Mouse (Mus musculus): ENCODE data around the gene Atp8b4. TPM values are rescaled to one million over a fixed set of nuclear protein-coding genes. Genes with fewer than 3 reads are reported as not detected.

The Atp8b4 gene
- polyA plus RNA-seq, 1 experiment = not detected

GRCm38 (mm10) chr2:126505156-126505555 lies 4.7 kb upstream of the Atp8b4 start:
- no peaks in the 10 kb centered on the region for H3K36me3 ChIP-seq (ENCODE audit: control insufficient read depth, insufficient read depth, low read length, poor library complexity, severe bottlenecking)
- H3K9ac ChIP-seq (ENCODE audit: low read depth, poor library complexity, severe bottlenecking) = no peak overlapping the region
- H3K4me1 ChIP-seq (ENCODE audit: control insufficient read depth, insufficient read depth, low read length) = no peaks in the 10 kb centered on the region
- H3K27ac ChIP-seq (ENCODE audit: insufficient read depth, low read length) = no peak overlapping the region
- no peak overlapping the region for H3K4me3 ChIP-seq (ENCODE audit: low read depth, low read length)
- H3K27me3 ChIP-seq (ENCODE audit: control insufficient read depth, insufficient read depth, low read length, poor library complexity, severe bottlenecking) = no peaks in the 10 kb centered on the region
- TF ChIP-seq POLR2A (IDR thresholded peaks at IDR 0.05; ENCODE audit: insufficient read depth, low read length) = no peak
- no peak for TF ChIP-seq CTCF (IDR thresholded peaks at IDR 0.05; ENCODE audit: low read depth, low read length)
- TF ChIP-seq EP300 (IDR thresholded peaks at IDR 0.05; ENCODE audit: insufficient read depth, low read depth, low read length) = no peak
- 0 out of 2 replicates have a peak, but pooled peaks cover 3% of the 10 kb centered on the region for H3K9me3 ChIP-seq (replicated peaks; ENCODE audit: control insufficient read depth, insufficient read depth, low read length, poor library complexity, severe bottlenecking)

- no peak overlapping the region for H3K4me3 ChIP-seq (ENCODE audit: low read depth, low read length)
- no peaks in the 10 kb centered on the region for H3K27me3 ChIP-seq (ENCODE audit: control insufficient read depth, insufficient read depth, low read length, poor library complexity, severe bottlenecking)
- H3K36me3 ChIP-seq (ENCODE audit: control insufficient read depth, insufficient read depth, low read length, poor library complexity, severe bottlenecking) = no peaks in the 10 kb centered on the region
- no peaks in the 10 kb centered on the region for H3K4me1 ChIP-seq (ENCODE audit: control insufficient read depth, insufficient read depth, low read length)
- no peak for TF ChIP-seq POLR2A (IDR thresholded peaks at IDR 0.05; ENCODE audit: insufficient read depth, low read length)
- 0 out of 2 replicates have a peak, but pooled peaks cover 3% of the 10 kb centered on the region for H3K9me3 ChIP-seq (replicated peaks; ENCODE audit: control insufficient read depth, insufficient read depth, low read length, poor library complexity, severe bottlenecking)
- H3K9ac ChIP-seq (ENCODE audit: low read depth, poor library complexity, severe bottlenecking) = no peak overlapping the region
- no peak overlapping the region for H3K27ac ChIP-seq (ENCODE audit: insufficient read depth, low read length)
These were observed 744 bp downstream of the Atp8b4 start for GRCm38 (mm10) chr2:126499730-126500129.

- no peak overlapping the region for H3K4me3 ChIP-seq (ENCODE audit: low read depth, low read length)
- H3K27ac ChIP-seq (ENCODE audit: insufficient read depth, low read length) = no peak overlapping the region
- no peak for TF ChIP-seq EP300 (IDR thresholded peaks at IDR 0.05; ENCODE audit: insufficient read depth, low read depth, low read length)
- TF ChIP-seq POLR2A (IDR thresholded peaks at IDR 0.05; ENCODE audit: insufficient read depth, low read length) = no peak
- no peak for TF ChIP-seq CTCF (IDR thresholded peaks at IDR 0.05; ENCODE audit: low read depth, low read length)
- H3K9ac ChIP-seq (ENCODE audit: low read depth, poor library complexity, severe bottlenecking) = no peak overlapping the region
- H3K36me3 ChIP-seq (ENCODE audit: control insufficient read depth, insufficient read depth, low read length, poor library complexity, severe bottlenecking) = no peaks in the 10 kb centered on the region
- 0 out of 2 replicates have a peak, but pooled peaks cover 3% of the 10 kb centered on the region for H3K9me3 ChIP-seq (replicated peaks; ENCODE audit: control insufficient read depth, insufficient read depth, low read length, poor library complexity, severe bottlenecking)
- H3K27me3 ChIP-seq (ENCODE audit: control insufficient read depth, insufficient read depth, low read length, poor library complexity, severe bottlenecking) = no peaks in the 10 kb centered on the region
- no peaks in the 10 kb centered on the region for H3K4me1 ChIP-seq (ENCODE audit: control insufficient read depth, insufficient read depth, low read length)
These were observed 1.6 kb downstream of the Atp8b4 start for GRCm38 (mm10) chr2:126498761-126499452.

GRCm38 (mm10) chr2:126496838-126497237 lies 3.6 kb downstream of the Atp8b4 start:
- Histone ChIP-seq H3K4me3 (ENCODE audit: low read depth, low read length) (no peak overlapping the region), H3K9ac (ENCODE audit: low read depth, poor library complexity, severe bottlenecking) (no peak overlapping the region), H3K36me3 (ENCODE audit: control insufficient read depth, insufficient read depth, low read length, poor library complexity, severe bottlenecking) (no peaks in the 10 kb centered on the region), H3K4me1 (ENCODE audit: control insufficient read depth, insufficient read depth, low read length) (no peaks in the 10 kb centered on the region), H3K27me3 (ENCODE audit: control insufficient read depth, insufficient read depth, low read length, poor library complexity, severe bottlenecking) (no peaks in the 10 kb centered on the region), H3K9me3 (replicated peaks; ENCODE audit: control insufficient read depth, insufficient read depth, low read length, poor library complexity, severe bottlenecking) (0 out of 2 replicates have a peak, but pooled peaks cover 3% of the 10 kb centered on the region), H3K27ac (ENCODE audit: insufficient read depth, low read length) (no peak overlapping the region)
- no peak for TF ChIP-seq CTCF (IDR thresholded peaks at IDR 0.05; ENCODE audit: low read depth, low read length)
- TF ChIP-seq POLR2A (IDR thresholded peaks at IDR 0.05; ENCODE audit: insufficient read depth, low read length) = no peak
- TF ChIP-seq EP300 (IDR thresholded peaks at IDR 0.05; ENCODE audit: insufficient read depth, low read depth, low read length) = no peak

- Histone ChIP-seq H3K9ac (ENCODE audit: low read depth, poor library complexity, severe bottlenecking) (no peak overlapping the region), H3K27me3 (ENCODE audit: control insufficient read depth, insufficient read depth, low read length, poor library complexity, severe bottlenecking) (no peaks in the 10 kb centered on the region), H3K9me3 (replicated peaks; ENCODE audit: control insufficient read depth, insufficient read depth, low read length, poor library complexity, severe bottlenecking) (0 out of 2 replicates have a peak, but pooled peaks cover 3% of the 10 kb centered on the region), H3K4me3 (ENCODE audit: low read depth, low read length) (no peak overlapping the region), H3K4me1 (ENCODE audit: control insufficient read depth, insufficient read depth, low read length) (no peaks in the 10 kb centered on the region), H3K36me3 (ENCODE audit: control insufficient read depth, insufficient read depth, low read length, poor library complexity, severe bottlenecking) (no peaks in the 10 kb centered on the region), H3K27ac (ENCODE audit: insufficient read depth, low read length) (no peak overlapping the region)
- no peak for TF ChIP-seq EP300 (IDR thresholded peaks at IDR 0.05; ENCODE audit: insufficient read depth, low read depth, low read length)
- TF ChIP-seq CTCF (IDR thresholded peaks at IDR 0.05; ENCODE audit: low read depth, low read length) = no peak
- no peak for TF ChIP-seq POLR2A (IDR thresholded peaks at IDR 0.05; ENCODE audit: insufficient read depth, low read length)
These were observed 4.4 kb downstream of the Atp8b4 start for GRCm38 (mm10) chr2:126495832-126496695.

- H3K27ac ChIP-seq (ENCODE audit: insufficient read depth, low read length) = no peak overlapping the region
- H3K4me1 ChIP-seq (ENCODE audit: control insufficient read depth, insufficient read depth, low read length) = no peaks in the 10 kb centered on the region
- no peaks in the 10 kb centered on the region for H3K27me3 ChIP-seq (ENCODE audit: control insufficient read depth, insufficient read depth, low read length, poor library complexity, severe bottlenecking)
- no peak for TF ChIP-seq POLR2A (IDR thresholded peaks at IDR 0.05; ENCODE audit: insufficient read depth, low read length)
- TF ChIP-seq EP300 (IDR thresholded peaks at IDR 0.05; ENCODE audit: insufficient read depth, low read depth, low read length) = no peak
- TF ChIP-seq CTCF (IDR thresholded peaks at IDR 0.05; ENCODE audit: low read depth, low read length) = no peak
- no peaks in the 10 kb centered on the region for H3K9me3 ChIP-seq (replicated peaks; ENCODE audit: control insufficient read depth, insufficient read depth, low read length, poor library complexity, severe bottlenecking)
- H3K4me3 ChIP-seq (ENCODE audit: low read depth, low read length) = no peak overlapping the region
- H3K9ac ChIP-seq (ENCODE audit: low read depth, poor library complexity, severe bottlenecking) = no peak overlapping the region
- no peaks in the 10 kb centered on the region for H3K36me3 ChIP-seq (ENCODE audit: control insufficient read depth, insufficient read depth, low read length, poor library complexity, severe bottlenecking)
These were observed 5.2 kb downstream of the Atp8b4 start for GRCm38 (mm10) chr2:126495230-126495629.

Measured in ES-Bruce4 (cell line).